Mouse (Mus musculus): ENCODE results near the gene 1810037I17Rik.

DNA sequence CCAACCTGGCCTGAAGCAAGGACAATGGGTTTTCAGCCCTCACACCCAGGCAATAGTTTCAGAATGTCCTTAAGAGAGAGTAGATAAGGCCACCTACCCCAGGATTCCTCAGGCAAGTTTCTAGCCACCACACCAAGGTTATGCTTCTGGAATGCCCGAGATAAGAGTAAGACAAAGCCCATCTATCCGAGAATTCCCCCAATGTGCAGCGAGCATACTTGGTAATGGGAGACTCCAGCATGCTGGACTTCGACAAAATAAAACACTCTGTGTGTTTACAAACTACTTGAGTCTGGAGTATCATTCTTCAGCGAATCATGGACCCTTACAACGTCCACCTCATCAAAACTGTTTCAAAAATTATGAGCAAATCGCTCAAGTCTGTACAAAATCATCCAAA is 856 bp upstream of the 1810037I17Rik start:
- TF ChIP-seq CTCF (IDR thresholded peaks at IDR 0.05) = no peak
- no peak for TF ChIP-seq POLR2A (IDR thresholded peaks at IDR 0.05; ENCODE audit: insufficient read depth, low read depth, low read length)
